Mouse (Mus musculus): ENCODE measurements at regions not wholly inside any gene's neighbourhood (a gene's known extent, or its start where the extent isn't known, plus 50 kb on each side); places are given as distances from the start of the nearest gene placed in this dataset.

- in situ Hi-C loops (cut with MboI, MseI): no loop called here
Observed at GRCm38 (mm10) chr5:77488969-77489368, 81.1 kb upstream of the Igfbp7 start.

GRCm38 (mm10) chr5:77487837-77488827, 80.3 kb upstream of the Igfbp7 start:
- in situ Hi-C loops (cut with MboI, MseI): no loop called here

- in situ Hi-C loops (cut with MboI, MseI): no loop called here
Observed at GRCm38 (mm10) chr5:77483053-77483717, 75.3 kb upstream of the Igfbp7 start.

- in situ Hi-C loops (cut with MboI, MseI): no loop called here
Observed at GRCm38 (mm10) chr5:77481811-77482210, 74.0 kb upstream of the Igfbp7 start.

- in situ Hi-C loops (cut with MboI, MseI): loop anchor here in 1 of 2 experiments (10.0 kb wide), 1 partner anchor 327 kb away; no protein-coding TSS in a partner anchor
Observed at GRCm38 (mm10) chr5:77477794-77478193, 70.0 kb upstream of the Igfbp7 start.

GRCm38 (mm10) chr5:77473896-77474486, 66.2 kb upstream of the Igfbp7 start:
- in situ Hi-C loops (cut with MboI, MseI): loop anchor here (5.0 to 10.0 kb wide), 2 partner anchors 277 to 331 kb away; no protein-coding TSS in a partner anchor

GRCm38 (mm10) chr5:77469236-77469766, 61.5 kb upstream of the Igfbp7 start:
- in situ Hi-C loops (cut with MboI, MseI): no loop called here

- in situ Hi-C loops (cut with MboI, MseI): no loop called here
Observed at GRCm38 (mm10) chr5:77468467-77468866, 60.6 kb upstream of the Igfbp7 start.

GRCm38 (mm10) chr5:77464851-77465548, 57.2 kb upstream of the Igfbp7 start:
- in situ Hi-C loops (cut with MboI, MseI): loop anchor here (5.0 kb wide), 2 partner anchors 108 to 113 kb away; no protein-coding TSS in a partner anchor

- in situ Hi-C loops (cut with MboI, MseI): loop anchor here (5.0 kb wide), 2 partner anchors 103 to 108 kb away; no protein-coding TSS in a partner anchor
Observed at GRCm38 (mm10) chr5:77459896-77460717, 52.3 kb upstream of the Igfbp7 start.
